Mouse (Mus musculus): ENCODE measurements around the gene Phc1.

- TF ChIP-seq CTCF (IDR thresholded peaks at IDR 0.05; ENCODE audit: extremely low read depth, insufficient read length, insufficient replicate concordance, low read depth, low read length) (no peak), POLR2A (IDR thresholded peaks at IDR 0.05; ENCODE audit: low read depth, low read length) (no peak)
Measured at GRCm38 (mm10) chr6:122302661-122303060, 37.7 kb downstream of the Phc1 start.
